Mouse (Mus musculus) lung, postnatal 4 days (tissue): ENCODE results near the gene Pard3b.

Experiments
- DNase-seq, 2 experiments: peaks; one replicate each; pipeline ENCODE4 v3.0.0; 2021

The Pard3b gene

DNA sequence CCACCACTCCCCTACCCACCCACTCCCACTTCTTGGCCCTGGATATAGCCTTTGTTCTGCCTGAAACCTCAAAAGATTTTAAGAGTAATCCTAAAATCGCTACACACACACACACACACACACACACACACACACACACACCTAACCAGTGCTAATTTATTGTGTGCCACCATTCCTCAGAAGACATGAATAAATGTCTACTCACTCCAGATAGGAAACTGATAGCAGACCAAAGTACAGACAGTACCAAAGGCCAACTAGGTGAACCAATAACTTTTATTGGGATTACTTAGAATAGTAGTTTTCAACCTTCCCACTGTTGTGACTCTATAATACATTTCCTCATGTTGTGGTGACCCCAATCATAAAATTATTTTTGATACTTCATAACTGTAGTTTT is 483.8 kb downstream of the Pard3b start:
- no peak for DNase-seq

DNA sequence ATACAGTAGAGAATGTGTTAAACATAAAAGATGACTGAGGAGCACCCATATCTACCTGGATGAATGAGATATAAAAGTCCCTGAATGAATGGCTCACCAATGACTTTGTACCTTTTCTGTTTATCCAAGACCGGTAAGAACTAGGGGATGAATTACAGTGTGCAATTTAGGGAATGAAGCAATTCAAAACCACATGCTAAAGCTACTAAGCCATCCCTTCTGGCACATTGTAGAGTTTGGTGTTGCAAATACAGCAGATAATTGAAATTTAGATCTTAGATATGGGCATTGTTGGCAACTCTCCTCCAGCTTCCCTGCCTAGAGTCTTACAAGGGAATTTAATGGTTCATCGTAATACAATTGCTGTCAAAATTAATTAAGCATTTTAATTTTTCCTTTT is 490.6 kb downstream of the Pard3b start:
- no peak for DNase-seq

DNA sequence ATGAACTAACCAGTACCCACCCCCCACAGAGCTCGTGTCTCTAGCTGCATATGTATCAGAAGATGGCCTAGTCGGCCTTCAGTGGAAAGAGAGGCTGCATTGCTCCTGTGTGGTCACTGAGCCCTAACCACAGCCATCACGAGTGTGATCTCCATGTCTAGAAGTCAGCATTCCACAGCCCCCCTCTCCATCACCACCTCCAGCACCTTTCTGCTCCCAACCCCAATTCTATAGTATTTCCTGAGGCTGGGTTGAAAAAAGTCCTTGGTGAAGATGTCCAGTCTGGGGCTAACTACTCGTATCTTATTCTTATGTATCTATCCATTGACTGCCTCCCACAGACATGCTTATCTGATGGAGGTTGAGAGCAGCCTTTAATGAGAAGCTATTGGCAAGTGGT is 509.5 kb downstream of the Pard3b start:
- DNase-seq, result no peak

DNA sequence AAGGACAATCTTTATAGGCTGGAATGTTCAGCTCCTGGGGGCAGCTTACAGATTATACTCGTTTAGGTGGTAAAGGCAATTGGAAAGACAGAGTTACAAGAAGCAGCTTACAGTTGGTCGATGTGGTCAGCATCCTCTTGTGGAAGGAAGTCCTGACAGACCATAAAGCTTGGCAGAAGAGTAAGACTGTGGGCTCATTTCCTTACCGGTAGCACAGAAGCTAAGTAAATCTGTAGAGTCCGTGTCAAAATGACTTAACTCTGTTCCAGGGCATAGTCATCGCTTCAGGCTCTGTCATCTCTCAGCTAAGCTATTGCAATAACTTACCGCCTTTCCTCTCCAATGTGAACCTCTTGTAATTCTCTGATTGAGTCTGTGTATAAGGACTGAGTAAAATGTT is 510.2 kb downstream of the Pard3b start:
- no peak for DNase-seq

DNA sequence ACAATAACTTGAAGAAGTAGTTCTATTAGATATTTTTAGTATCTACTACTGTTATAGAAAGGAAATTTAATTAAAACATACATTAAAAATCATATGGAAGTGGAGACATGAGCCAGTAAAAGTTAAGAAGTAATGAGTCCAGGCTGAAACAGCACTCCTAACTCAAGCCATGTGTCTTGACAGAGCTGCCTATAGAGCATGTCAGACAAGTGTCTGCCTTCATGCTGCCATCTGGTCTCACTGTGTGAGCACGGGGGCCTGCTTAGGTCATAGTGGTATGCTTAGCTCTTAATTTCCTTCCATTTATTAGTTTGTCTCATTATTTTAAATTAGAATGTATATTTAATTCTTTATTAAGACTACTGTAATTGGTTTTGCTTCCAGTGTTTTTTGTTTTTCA is 517.3 kb downstream of the Pard3b start:
- no peak for DNase-seq

DNA sequence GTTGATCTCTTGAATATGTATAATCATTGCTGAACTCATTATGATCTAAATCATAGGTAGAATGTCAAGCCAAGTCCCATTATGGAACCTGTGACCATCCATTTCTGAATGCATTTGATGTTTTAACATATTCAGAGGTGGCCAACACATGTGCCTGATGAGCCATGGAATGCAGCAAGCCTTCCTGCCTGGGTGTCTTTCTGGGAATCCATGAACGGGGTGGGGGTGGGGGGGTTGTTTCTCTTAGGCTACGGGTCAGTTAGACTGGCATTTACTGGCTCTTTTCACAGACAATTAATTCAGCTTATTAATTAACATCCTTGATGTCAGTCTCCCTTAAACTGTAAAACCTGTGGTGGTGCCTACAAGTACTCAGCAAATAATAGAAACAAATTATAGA is 521.0 kb downstream of the Pard3b start:
- DNase-seq, result no peak

DNA sequence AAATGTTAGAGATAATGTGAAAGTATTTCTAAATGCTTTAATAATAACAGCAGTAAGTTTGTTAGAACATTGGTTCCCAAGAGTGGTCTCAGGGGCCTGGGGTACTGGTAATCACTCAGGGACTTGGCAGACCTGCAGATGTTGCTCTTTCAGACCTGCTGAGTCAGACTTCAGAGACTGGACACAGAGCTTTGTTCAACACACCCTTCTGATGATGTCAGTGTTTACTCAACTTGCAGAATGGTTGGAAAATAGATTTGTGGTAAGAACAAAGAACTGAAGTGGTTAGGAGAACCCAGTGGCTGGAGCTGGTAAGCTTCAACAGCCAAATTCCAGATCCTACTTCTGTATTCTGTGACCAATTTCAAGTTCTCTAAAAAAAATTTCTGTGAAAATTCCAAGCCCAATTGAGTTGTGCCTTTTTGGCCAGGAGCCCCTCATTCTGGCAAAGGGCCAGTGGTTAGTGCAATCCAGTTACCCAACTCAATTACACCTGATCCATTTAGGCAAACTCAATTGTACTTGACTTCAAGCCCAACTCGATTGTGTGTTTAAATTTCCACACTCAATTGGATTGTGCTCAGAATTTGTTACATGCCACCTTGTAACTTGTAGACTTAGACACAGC is 536.5 kb downstream of the Pard3b start:
- peak; percentile 34 to 56 for DNase-seq

DNA sequence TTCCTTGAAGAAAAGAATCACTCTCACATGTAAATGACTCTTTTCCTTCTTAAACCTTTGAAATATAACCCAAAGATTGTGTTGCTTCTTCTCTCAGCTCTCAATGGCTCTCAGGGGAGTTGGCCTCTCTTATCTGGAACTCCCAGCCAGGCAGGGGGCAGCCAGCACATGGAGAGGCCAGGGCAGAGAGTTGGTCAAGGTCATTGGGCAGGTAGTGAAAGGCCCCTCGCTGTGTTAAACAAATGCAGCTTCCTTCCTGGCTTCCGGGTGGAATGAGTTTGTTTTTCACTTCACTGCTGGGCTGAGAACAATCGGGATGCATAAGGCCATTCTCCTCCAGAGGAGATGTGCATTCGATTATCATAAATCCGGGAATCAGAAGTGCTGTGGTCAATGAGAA is 543.0 kb downstream of the Pard3b start:
- DNase-seq, result peak in 1 of 2 experiments; percentile 23

DNA sequence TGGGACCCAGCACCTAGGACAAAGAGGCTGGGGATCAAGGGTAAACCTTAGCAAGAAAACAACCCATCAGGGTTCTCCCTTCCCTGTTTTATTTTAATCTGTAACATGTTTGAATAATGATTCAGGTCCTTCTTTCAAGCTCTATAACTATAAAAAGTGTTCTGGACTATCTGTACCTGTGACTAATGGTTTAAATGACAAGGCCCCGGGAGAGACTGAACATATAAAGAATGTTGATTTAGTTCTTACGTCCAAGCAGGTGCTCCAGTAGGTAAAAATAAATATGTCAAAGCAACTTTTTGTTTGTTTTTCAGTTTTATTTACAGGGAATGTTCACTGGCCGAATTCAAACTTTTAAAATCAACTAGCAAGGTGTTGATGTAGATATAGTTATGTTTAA is 544.0 kb downstream of the Pard3b start:
- DNase-seq, result no peak

DNA sequence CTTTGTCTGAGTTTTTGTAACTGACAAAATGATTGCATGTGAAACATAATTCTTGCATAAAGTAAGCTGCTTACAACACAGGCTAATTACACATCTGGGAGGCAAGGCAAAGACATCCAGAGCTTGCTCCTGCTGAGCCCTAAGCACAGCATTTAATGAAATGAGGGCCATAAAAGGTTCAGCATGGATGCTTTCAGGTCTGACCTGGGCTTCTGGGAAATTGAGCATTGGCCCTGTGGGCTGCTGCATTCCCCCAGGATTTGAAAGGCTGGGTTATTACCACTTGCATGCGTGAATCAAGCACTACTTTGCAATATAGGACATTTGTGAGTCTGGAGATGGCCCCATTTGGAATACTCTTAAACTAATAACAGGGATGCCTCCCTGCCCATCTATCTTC is 552.2 kb downstream of the Pard3b start:
- no peak for DNase-seq

DNA sequence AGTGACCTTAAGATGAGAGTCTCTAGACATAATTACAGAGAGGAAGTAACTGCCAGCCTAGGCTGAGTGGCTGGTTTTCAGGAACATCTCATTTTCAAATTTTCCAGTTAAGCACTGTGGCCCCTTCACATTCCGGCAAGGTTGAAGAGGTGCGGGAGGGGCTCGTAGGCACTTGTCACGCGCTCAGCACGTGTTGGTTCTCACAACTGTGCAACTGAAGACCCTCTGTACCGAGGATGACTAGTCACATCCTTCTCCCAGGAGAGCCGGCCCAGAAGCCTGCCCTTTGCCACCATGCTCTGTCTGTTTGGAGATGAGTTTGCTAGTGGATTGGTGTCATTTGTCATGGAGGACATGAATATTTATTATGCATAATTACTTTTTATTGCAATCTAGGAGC is 558.9 kb downstream of the Pard3b start:
- no peak for DNase-seq

DNA sequence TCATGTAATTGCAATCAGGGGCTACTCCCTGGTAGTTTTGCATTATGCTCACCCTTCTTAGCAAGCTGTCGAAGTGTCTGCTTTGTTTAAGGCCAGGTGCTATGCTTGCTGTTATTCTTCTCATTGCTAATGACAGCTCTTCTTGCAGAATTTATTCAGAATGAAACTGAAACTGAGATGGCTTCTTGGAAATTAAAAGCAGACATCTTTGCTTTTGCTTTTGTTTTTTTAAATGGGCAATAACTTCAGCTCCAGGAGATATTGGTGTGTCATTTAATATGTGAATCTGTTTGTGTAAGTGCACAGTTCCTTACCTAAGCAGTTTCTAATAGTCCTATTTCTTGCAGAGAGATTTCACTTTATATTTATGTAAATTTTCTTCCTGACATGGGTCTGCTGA is 562.3 kb downstream of the Pard3b start:
- no peak for DNase-seq

DNA sequence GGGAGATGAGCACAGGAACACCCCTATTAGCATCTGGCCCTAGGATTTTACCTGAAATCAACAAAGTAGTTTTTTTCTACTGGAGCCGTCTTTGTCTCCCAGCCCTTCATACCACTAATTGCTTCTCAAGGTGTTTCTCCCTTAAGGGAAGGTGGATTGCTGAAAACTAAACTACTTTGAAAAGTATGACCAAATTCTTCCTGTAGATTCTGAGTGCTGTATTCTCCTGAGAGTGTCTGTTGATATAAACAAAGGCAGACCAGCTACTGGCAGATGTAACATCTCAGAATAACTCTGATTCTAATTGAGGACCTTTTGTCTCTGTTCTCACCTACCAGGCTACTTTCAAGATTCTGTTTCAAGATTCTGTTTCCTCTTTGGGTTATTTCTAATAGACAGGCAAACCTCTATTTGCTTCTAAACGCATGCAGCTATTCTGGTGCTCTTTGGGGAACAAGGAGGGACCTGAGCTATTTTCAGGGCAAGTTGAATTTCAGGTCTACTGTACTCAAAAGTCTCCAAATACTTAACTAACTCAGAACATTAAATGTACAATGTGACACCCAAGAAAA is 563.1 kb downstream of the Pard3b start:
- DNase-seq, result no peak

DNA sequence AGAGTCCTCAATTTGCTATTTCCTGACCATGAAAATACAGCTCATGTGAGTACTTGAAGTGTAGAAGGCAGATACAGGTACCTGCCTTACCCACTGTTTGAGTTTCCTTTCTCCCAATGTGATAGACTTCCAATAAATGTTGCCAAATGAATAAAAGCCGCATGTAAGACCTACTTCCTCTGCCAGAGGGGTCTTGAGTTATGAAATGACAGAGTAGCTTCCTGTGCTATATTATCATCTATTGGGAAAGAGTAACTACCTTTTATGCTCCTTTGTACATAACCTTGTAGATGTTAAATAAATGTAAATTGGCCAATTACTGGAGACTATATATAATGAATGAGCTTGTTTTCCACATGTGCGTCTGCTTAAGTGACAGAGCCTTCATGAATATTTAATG is 574.7 kb downstream of the Pard3b start:
- no peak for DNase-seq

DNA sequence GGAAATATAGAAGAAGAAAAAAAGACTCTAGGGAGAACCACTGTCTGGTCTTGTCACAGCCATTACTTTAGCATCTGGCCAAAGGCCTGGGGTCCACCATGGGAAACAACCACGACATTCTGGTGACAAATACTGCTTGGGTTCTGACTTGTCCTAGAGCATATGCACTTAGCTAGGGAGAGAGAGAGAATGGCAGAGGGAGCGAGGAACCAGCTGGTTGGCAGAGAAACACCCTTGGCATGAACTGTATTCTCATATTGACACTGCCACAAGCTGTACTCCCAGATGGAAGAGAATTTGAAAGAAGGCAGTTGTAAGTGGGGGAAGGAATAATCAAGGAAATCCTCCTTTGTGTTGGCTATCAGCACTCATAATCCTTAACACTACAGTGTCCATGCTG is 577.2 kb downstream of the Pard3b start:
- no peak for DNase-seq

DNA sequence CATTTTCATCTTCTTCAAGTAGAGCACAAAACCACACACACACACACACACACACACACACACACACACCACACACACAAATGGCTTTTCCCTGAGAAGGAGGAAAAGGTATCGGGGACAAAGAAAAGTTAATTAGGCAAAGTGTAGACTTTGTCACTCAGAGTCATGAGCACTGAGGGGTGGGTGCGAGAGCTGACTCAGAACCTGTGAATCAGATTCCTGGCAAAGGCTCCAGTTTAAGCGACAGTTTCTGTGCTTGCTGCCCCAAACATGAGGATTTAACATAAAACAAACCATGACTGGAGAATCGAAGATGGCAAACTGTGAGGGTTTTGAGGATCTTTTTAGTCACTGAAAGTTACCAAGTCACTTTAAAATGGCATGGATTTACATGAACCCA is 577.9 kb downstream of the Pard3b start:
- DNase-seq, result no peak

DNA sequence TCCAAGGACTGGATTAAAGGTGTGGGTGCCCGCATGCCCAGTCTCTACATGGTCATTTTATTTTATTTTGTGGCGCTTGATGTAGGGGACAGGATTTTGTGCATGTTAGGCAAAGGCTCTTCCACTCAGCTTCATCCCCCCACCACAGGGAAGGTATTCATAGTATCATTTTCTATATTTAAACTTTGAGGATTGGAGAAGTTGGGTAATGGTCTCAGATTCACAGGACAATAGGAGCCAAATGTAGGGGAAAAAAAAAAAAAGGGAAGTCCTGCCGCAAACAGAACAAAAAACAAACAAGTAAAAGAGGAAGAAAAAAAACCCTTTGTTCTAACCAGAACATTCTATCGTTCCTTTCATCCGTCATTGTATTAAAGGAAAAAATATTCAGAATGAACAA is 590.5 kb downstream of the Pard3b start:
- no peak for DNase-seq

DNA sequence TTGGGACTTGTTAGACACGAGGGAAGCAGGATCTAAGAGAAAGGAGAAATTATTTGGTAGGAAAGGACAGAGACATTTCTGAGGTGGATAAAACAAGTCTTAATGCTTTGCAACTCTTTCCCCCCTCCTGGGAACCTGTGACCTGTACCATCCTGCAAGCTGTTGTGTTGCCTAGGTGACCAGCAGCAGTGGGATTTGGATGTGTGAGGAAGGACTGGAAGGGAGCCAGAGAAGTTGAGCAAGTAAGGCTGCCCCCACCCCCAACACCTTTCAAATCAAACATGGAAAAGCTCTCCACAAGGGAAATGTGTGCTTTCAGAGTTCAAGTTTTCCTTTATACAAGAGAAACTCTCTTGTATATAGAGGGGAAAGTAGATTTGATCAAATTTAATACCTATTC is 595.4 kb downstream of the Pard3b start:
- no peak for DNase-seq

DNA sequence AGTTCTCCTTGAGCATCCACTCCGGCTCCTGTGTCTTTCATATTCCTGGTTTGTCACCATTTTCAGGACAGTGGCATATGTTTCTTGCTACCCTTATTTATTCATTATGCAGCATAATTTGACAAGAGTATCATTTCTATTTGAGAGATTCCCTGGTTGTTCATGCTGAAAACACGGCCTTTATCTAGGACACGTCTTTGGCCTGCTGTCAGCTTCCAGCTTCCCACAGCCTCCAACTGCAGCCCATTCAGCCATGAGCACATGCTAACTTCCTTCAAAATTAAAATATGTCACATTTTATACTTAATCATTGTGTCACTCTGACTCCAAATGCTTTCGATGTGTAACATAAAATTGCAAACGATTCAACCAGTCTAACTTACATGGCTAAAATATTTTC is 596.5 kb downstream of the Pard3b start:
- DNase-seq, result no peak

DNA sequence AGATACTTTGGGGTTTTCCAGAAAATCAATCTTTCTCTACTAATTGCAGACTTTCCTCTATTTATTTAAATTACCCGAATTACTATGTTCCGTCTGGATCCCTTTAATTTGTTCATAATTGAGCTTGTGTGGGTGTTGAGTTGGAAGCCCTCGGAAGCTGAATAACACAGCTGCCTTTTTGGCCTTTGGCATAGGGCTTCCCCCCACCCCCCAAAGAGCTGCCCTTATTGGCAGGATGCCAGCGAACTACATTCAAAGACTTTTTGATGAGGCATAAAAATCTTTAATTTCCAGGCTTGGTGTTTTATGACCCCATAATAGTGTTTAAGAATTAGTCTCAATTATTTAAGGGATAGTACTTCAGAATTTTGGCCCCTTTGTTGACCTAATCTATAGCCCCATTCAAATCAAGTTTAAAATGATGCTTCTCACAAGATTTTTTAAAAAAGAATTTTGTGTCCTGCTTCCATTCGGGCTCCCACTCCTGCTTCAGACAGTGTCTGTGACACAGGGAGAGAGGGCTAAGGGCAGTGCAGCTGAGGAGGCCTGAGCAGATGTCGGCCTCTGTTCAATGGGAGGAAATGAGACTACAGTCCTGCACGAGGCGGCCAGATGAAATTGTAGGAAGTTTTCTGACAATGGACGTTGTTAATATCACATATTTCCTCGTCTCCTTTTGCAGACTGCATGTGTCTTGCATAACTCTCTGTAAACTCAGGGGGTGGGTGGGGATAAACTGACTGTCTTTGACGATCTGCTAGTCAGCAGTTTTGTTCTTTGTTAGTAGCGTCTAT is 605.8 kb downstream of the Pard3b start:
- peak in 1 of 2 experiments; percentile 25 for DNase-seq

DNA sequence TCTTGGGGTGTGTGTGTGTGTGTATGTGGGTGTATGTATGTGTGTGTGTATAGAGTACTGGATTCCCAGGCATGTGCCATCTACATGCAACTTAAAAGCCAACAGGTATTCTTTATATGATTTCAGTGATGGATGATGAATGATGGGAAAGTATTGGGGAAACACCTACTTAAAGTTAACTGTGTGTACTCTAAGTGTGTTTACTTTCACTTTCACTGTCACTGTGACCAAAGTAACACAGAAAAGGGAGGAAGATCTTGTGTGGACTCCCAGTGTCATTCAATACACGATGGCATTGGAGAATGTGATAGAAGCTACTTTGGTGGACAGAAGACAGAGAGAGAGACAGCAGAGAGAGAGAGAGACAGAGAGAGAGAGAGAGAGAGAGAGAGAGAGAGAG is 613.8 kb downstream of the Pard3b start:
- no peak for DNase-seq

DNA sequence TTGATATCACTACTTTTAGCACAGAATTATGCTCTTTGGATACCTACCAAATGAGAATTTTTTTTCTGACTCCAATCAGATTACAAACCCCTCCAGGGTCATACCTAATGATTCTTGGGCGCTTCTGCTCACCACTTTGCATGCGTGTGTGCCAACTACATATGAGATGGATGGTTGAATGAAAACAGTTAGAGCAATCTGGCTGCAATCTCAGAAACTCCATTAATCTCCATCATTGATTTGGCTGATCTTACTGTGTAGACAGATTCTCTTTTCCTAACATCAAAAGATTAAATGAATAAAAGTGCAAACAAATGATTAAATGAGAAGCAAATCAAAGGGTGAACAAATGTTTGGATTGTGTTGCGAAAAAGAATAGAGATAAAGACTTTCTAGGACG is 615.7 kb downstream of the Pard3b start:
- DNase-seq, result no peak

DNA sequence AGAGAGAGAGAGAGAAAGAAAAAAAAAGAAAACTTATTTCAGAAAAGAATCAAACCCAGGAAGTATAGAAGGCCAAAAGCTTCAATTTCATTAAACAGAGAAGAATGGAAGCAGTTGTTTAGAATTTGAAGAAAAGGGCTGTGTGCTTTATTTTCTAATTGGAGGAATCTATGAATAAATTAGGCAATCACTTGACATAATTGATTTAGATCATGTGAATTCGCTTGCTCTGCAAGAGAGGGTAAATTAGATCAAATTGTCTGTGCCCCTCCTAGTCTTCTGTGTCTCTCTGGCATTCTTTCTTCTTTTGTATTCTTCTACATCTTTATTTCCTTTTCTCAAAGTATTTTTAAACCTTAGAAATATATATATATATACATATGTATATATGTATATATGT is 616.3 kb downstream of the Pard3b start:
- no peak for DNase-seq

DNA sequence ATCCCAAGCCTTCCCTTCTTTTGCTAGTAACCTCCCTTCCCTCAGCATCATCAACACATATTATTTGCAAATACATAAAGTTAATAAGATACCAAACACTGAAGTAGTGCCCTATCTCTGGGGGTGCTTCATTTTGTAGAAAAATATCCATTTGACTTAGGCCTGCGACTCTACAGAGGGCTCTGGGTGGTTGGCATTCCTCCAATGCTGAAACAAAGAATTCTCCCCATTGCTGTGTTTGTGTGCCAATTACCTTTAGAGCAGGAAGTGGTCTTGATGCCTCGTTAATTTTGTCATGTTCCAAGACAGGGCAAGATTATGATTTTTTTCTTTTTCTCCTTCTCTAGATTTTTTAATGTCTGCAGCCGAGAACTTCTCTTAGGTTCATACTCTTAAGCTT is 637.8 kb downstream of the Pard3b start:
- DNase-seq, result no peak

DNA sequence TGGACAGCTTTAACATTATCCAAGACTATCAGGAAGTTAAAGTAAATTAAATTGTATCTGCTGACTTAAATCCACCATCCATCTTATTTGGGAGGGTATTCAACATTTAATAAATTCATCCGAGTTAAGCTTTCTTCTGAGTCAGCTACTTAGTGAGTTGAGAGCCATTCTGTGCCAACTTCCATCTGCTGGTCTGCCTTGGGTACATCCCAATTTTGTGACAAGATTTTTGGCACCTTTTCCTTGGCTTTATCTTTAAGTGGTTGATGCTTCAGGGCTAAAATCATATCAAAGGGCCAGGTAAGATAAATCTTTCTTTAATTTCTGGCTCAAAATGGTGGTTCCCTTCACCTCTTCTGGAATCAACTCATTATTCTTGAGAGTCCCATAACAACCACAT is 640.0 kb downstream of the Pard3b start:
- DNase-seq, result no peak
